Mouse (Mus musculus) hindbrain, postnatal 0 days (tissue): ENCODE data around the gene Olfr1411. TPM values are rescaled to one million over a fixed set of nuclear protein-coding genes. Genes with fewer than 3 reads are reported as not detected.

ENCODE experiments used
- ATAC-seq: fragments of 200-750 bp; cut with Nextera tagmentation; 2 replicates; pipeline ENCODE4 v1.8.0; 2017; ENCODE audit warnings: mild to moderate bottlenecking, moderate TSS enrichment, moderate library complexity
- DNase-seq: peaks from one replicate; pipeline ENCODE4 v3.0.0-alpha.2; 2015; ENCODE audit warnings: low spot score
- H3K27ac ChIP-seq: fragments of 300-500 bp; sonication (generic); 2 replicates; pipeline ENCODE4 v1.5.1; 2014; ENCODE audit warnings: mild to moderate bottlenecking
- H3K27me3 ChIP-seq: fragments of 300-500 bp; sonication (generic); 2 replicates; pipeline ENCODE4 v1.6.1; 2014; ENCODE audit warnings: low read length, mixed read lengths; ENCODE audit not compliant: insufficient read depth
- H3K36me3 ChIP-seq: fragments of 300-500 bp; sonication (generic); 2 replicates; pipeline ENCODE4 v1.6.1; 2014; ENCODE audit warnings: low read length, mixed read lengths; ENCODE audit not compliant: insufficient read depth
- H3K4me1 ChIP-seq: fragments of 300-500 bp; sonication (generic); 2 replicates; pipeline ENCODE4 v1.6.1; 2014; ENCODE audit warnings: antibody characterized with exemption, low read length, mixed read lengths; ENCODE audit not compliant: insufficient read depth
- H3K4me2 ChIP-seq: fragments of 300-500 bp; sonication (generic); 2 replicates; pipeline ENCODE4 v1.6.1; 2014; ENCODE audit warnings: low read depth, mild to moderate bottlenecking, low read length, moderate library complexity, mixed read lengths
- H3K4me3 ChIP-seq: fragments of 300-500 bp; sonication (generic); 2 replicates; pipeline ENCODE4 v1.5.1; 2014; ENCODE audit warnings: low read length
- H3K9ac ChIP-seq: fragments of 300-500 bp; sonication (generic); replicated peaks from 2 replicates; pipeline ENCODE4 v1.6.1; 2014; ENCODE audit warnings: mild to moderate bottlenecking, low read length, moderate library complexity, mixed read lengths
- H3K9me3 ChIP-seq: fragments of 300-500 bp; sonication (generic); 2 replicates; pipeline ENCODE4 v1.6.1; 2016; ENCODE audit warnings: low read length, mixed read lengths
- CTCF ChIP-seq: IDR thresholded peaks from 2 replicates; pipeline ENCODE4 v1.5.1; 2016; ENCODE audit warnings: antibody characterized with exemption, control low read depth, low read depth
- WGBS: fragments of 180-500 bp; shearing (Covaris S2); extraction: QIAGEN DNeasy Blood & Tissue Kit; methylation state at CpG from one replicate; pipeline ENCODE4 v1.1.7; 2014; 5-methylcytosine and 5-hydroxymethylcytosine counted together
- polyA plus RNA-seq: library from polyadenylated mRNA; unstranded; fragments of >200 nt; fragmentation: Nextera tagmentation; extraction: Ambion mirVana; gene quantifications from 2 replicates; pipeline ENCODE4 v1.2.1, GENCODE M21; 2015
- total RNA-seq: library from RNA; depleted of rRNA; stranded (reverse); fragments of >200 nt; gene quantifications from 2 replicates; pipeline ENCODE4 v1.2.3, GENCODE M21; 2014

Gene Olfr1411
- total and polyA plus RNA-seq, 2 experiments from 2014 or later: not detected

DNA sequence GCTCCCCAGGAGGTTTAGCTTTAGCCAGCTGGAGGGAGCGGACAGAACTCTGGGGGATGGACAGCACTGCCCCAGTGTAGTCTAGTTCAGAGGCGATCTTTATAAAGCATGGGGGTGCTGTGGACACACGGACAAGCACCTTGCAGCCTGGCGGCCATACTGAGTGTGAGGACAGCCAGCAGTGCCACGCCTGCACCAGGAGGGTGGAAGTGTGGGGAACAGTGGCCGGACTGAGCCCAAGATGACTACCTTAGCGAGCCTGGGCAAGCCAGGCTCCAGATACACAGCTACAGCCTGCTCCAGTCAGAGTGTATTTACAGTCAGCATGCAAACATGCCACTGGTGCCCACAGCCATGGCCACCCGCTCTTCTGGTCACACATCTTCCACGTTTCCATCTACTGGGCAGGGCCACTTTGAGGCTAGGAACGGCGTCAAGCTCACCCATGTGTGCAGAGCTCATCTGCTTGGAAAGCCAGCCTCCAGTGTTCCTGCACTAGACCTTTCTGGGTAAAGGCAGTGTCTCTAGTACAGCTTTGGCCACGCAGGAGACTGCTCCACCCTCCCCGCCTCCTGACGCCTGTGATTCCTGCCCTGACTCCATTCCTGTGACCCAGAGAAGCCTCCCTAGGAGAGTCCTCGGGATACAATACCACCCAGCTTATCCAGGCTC, 43.4 kb downstream of the Olfr1411 start:
- ATAC-seq: no peak
- Histone ChIP-seq H3K9ac (no peak overlapping the region), H3K36me3 (peaks cover 21% of the 10 kb centered on the region), H3K4me3 (no peak overlapping the region), H3K4me1 (0 out of 2 replicates have a peak, but pooled peaks cover 10% of the 10 kb centered on the region), H3K27me3 (no peaks in the 10 kb centered on the region), H3K4me2 (no peak overlapping the region), H3K9me3 (no peaks in the 10 kb centered on the region), H3K27ac (no peak overlapping the region)
- no peak for TF ChIP-seq CTCF
- DNase-seq: no peak
- 92% methylated on average over 15 of the region's 15 CpGs for WGBS

DNA sequence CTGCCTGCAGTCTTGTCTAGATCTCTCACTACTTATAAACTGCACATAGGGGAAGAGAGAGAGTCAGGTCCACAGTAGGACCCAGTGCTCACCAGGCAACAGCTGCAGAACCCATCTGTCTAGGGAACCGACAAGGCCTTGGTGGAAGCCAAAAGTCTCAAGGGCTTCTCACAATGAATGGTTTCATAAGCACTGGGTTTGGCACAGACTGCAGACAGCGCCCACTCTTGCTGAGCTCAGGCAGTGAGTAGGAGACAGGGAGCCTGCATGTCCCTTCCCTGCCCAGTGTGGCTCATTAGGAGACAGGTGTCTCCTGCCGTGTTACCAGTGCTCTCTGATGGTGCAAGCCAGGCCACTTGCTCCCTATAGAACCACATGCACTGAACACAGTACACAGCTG, 44.0 kb downstream of the Olfr1411 start:
- Histone ChIP-seq H3K27ac (no peak overlapping the region), H3K27me3 (no peaks in the 10 kb centered on the region), H3K9me3 (no peaks in the 10 kb centered on the region), H3K4me3 (no peak overlapping the region), H3K36me3 (peaks cover 21% of the 10 kb centered on the region), H3K4me1 (0 out of 2 replicates have a peak, but pooled peaks cover 10% of the 10 kb centered on the region), H3K4me2 (no peak overlapping the region), H3K9ac (no peak overlapping the region)
- ATAC-seq (no peak), DNase-seq (no peak)
- no peak for TF ChIP-seq CTCF
- 78% methylated on average over 3 of the region's 3 CpGs for WGBS

GRCm38 (mm10) chr1:92638736-92639135, 44.5 kb downstream of the Olfr1411 start:
- no peak for ATAC-seq
- TF ChIP-seq CTCF: no peak
- Histone ChIP-seq H3K27ac (no peak overlapping the region), H3K9ac (no peak overlapping the region), H3K4me1 (0 out of 2 replicates have a peak, but pooled peaks cover 10% of the 10 kb centered on the region), H3K4me3 (no peak overlapping the region), H3K9me3 (no peaks in the 10 kb centered on the region), H3K27me3 (no peaks in the 10 kb centered on the region), H3K4me2 (no peak overlapping the region), H3K36me3 (peaks cover 21% of the 10 kb centered on the region)
- 96% methylated on average over 4 of the region's 4 CpGs for WGBS
- DNase-seq: no peak

DNA sequence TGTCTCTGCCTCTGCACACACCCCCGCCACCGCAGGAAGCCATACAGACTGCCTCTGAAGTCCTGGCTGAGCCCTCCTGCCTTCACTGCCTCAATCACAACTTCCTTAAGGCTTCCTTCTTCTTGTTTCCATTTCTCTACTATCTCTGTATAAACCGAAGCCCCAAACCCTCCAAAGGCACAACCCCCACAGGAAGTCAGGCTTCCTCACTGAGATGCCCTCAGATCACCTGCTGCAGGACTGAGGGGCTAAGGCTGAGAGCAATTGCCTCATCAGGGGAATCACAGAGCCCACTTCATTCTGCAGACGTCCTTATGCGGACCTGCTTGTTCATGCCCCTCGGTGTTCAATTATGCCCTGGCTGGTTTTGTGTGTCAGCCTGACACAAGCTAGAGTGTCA, 46.2 kb downstream of the Olfr1411 start:
- Histone ChIP-seq H3K4me2 (peak overlapping the region; percentile 99), H3K4me3 (peak overlapping the region; percentile 94), H3K9me3 (no peaks in the 10 kb centered on the region), H3K36me3 (peaks cover 21% of the 10 kb centered on the region), H3K27me3 (no peaks in the 10 kb centered on the region), H3K4me1 (0 out of 2 replicates have a peak, but pooled peaks cover 10% of the 10 kb centered on the region), H3K9ac (no peak overlapping the region; the same call in 1 of the 2 replicates), H3K27ac (peak overlapping the region; percentile 91; the same call in 1 of the 2 replicates)
- 92% methylated on average over 6 of the region's 6 CpGs for WGBS
- ATAC-seq (no peak), DNase-seq (no peak)
- TF ChIP-seq CTCF: no peak

- DNase-seq (peak; percentile 96), ATAC-seq (peak; percentile 95)
- H3K4me3 ChIP-seq: peak within 1 kb of the TSS; percentile 94
- WGBS: 2% methylated on average over 50 of the region's 50 CpGs
- H3K4me1 ChIP-seq: 0 out of 2 replicates have a peak, but pooled peaks cover 10% of the 10 kb centered on the region
- no peaks in the 10 kb centered on the region for H3K27me3 ChIP-seq
- peaks cover 14% of the 10 kb centered on the region for H3K36me3 ChIP-seq
- peak within 1 kb of the TSS; percentile 95 for H3K9ac ChIP-seq
- no peaks in the 10 kb centered on the region for H3K9me3 ChIP-seq
- peak within 1 kb of the TSS; percentile 91 for H3K27ac ChIP-seq
- TF ChIP-seq CTCF: no peak
- H3K4me2 ChIP-seq: peak within 1 kb of the TSS; percentile 99
Observed at GRCm38 (mm10) chr1:92641514-92642272, 47.5 kb downstream of the Olfr1411 start, which contains the start of gene Cops9. Gene Cops9 (minus strand): TSS chr1:92641985.

DNA sequence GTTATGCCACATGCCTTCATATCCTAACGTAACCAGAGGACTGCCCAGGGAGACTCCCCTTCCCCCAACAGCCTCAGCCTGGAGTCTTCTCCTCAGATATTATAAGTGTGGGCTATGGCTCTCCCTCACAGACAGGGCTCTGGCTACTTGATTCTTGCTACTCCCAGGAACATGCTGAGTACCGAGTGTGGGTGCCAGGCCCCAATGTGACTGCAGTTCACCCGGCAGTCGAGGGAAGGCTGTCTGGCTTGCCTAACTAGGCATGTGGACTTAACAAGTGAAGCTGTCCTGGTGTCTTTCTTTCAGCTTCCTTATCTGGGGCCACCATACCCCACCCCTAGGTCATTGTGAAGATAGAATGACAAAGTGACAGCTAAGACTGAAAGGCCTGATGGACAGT, 49.5 kb downstream of the Olfr1411 start:
- no peak overlapping the region for H3K4me2 ChIP-seq
- WGBS: 65% methylated on average over 4 of the region's 4 CpGs
- H3K27me3 ChIP-seq: no peaks in the 10 kb centered on the region
- ATAC-seq (no peak), DNase-seq (no peak)
- no peak overlapping the region for H3K9ac ChIP-seq
- no peaks in the 10 kb centered on the region for H3K9me3 ChIP-seq
- no peak overlapping the region for H3K27ac ChIP-seq
- TF ChIP-seq CTCF: no peak
- H3K4me1 ChIP-seq: 0 out of 2 replicates have a peak, but pooled peaks cover 12% of the 10 kb centered on the region
- H3K36me3 ChIP-seq: no peaks in the 10 kb centered on the region; the same call in 1 of the 2 replicates
- no peak overlapping the region for H3K4me3 ChIP-seq

DNA sequence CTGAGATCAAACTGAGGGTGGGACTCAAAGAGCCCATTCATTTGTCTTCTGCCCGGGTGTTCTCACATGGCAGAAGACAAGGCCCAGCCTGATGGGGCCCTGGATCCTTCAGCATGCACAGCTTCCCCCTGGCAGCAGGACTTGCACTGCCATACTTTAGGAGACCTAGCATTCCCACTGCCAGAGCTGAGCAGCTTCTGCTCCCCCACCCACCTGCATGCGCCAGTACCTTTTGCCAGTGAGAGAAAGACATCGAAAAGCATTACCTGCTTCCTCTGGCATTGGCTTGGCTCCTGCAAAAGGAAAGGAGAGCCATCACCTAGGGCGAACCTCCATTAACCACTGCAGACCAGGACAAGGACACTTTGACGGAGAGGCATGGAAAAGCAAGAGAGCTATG, 50.7 kb downstream of the Olfr1411 start:
- Histone ChIP-seq H3K4me3 (no peak overlapping the region), H3K9me3 (no peaks in the 10 kb centered on the region), H3K4me2 (no peak overlapping the region), H3K36me3 (no peaks in the 10 kb centered on the region), H3K27ac (no peak overlapping the region), H3K9ac (no peak overlapping the region), H3K4me1 (0 out of 2 replicates have a peak, but pooled peaks cover 12% of the 10 kb centered on the region), H3K27me3 (no peaks in the 10 kb centered on the region)
- no peak for ATAC-seq
- no peak for TF ChIP-seq CTCF
- no peak for DNase-seq
- 86% methylated on average over 5 of the region's 5 CpGs for WGBS
